Mouse (Mus musculus): ENCODE results near the gene Sgpp1.

DNA sequence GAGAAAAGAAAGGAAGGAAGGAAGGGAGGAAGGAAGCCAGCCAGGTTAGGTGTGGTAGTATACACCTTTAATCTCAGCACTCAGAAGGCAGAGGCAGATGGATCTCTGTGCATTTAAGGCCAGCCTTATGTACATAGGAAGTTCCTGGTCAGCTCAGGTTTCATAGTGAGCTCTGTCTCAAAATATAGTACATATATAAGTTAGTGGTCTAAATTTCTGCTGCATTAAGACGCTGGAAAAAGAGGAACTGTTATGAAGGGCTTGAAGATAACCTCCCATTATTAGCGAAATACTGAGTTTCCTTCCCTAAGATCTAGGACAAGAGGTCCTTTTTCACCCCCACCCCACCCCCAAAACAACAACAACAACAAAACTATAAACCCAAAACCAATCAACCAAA is 20.9 kb upstream of the Sgpp1 start:
- TF ChIP-seq CTCF (IDR thresholded peaks at IDR 0.05; ENCODE audit: extremely low read depth, insufficient read depth, insufficient read length, insufficient replicate concordance) = no peak
- no peak for TF ChIP-seq POLR2A (IDR thresholded peaks at IDR 0.05; ENCODE audit: low read depth, low read length)

All from spleen, adult 2 months (tissue).